Mouse (Mus musculus) ES-E14 (cell line): ENCODE results near the gene Gatad2a.

ENCODE experiments used
- CHD2 ChIP-seq: IDR thresholded peaks from 2 replicates; pipeline ENCODE4 v1.6.1; 2014; ENCODE audit warnings: mild to moderate bottlenecking, low read depth, low read length, inconsistent platforms
- HCFC1 ChIP-seq: IDR thresholded peaks from 2 replicates; pipeline ENCODE4 v1.6.1; 2012; ENCODE audit warnings: low read length, inconsistent platforms, borderline replicate concordance; ENCODE audit not compliant: insufficient read depth

GRCm38 (mm10) chr8:69874654-69875053 is 121.5 kb downstream of the Gatad2a start:
- TF ChIP-seq HCFC1 = no peak
- TF ChIP-seq CHD2 = no peak
